ENCODE assay signal across 12 mouse cellular contexts in the genomic region with DNA sequence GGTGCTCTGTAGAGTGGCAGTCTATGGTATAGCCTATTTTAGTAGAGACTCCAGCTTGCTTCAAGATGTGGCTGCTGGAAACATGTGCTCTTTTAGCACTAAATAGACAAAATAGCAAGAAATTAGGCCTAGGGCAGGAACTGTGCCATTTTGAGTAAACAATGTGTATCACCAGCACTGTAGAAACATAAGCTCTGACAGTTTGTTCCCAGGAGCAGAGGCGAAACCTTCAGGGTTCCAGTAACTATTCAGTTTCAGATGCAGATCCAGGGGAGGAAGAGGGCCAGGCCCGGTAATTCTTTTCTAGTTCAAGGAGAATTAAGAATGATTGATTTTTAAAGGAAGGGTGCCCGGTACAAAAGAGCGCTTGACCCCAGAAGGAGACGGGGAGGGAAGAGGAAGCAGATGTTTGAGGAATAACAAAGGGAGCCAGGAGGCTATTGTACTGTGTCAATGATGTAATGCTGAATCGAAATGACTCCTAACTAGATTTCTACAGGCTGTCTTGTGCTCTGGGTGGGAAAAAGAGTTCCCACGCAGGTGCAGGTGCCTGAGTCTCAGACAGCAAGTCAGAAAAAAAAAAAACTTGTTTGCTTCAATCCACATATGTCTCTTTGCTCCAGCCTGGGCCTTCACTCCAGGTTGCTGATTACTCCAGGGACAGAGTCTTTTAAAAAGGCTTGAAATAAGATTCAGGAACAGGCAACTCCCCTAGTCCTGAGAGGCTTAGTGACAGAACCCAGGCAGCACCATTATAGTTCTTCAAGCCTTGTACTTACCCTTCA. TPM values are rescaled to one million over a fixed set of nuclear protein-coding genes. Genes with fewer than 3 reads are reported as not detected.
A peak's percentile ranks its signal among the peaks of the same experiment; 100 is the strongest.
DNase-seq lines count a peak whose midpoint lies in the region; ATAC-seq and TF ChIP-seq lines count a peak whose summit lies in the region.
"Had no signal": no experiment of that assay in that cellular context is flagged by ENCODE, and none has a peak within 500 bp of the region (broad histone marks: within the 10 kb centered on the region; RNA-seq: fewer than 3 reads in every experiment).

No protein-coding gene starts in this region.

- peak; percentile 19 for DNase-seq in thymus, postnatal 25 days
- no peak for DNase-seq in thymus, postnatal 10 days (ENCODE audit: low spot score in 2 of 2)
- DNase-seq in kidney, postnatal 36 days, result peak; percentile 2 to 42
- DNase-seq in cerebellum, postnatal 14 days, result no peak
- no peak for DNase-seq in layer of hippocampus, adult 2 months (ENCODE audit: low spot score in 2 of 2)
- DNase-seq in urinary bladder, postnatal 36 days (ENCODE audit: low spot score in 2 of 2), result no peak
- DNase-seq: cerebellum, adult 18-20 months; gastrocnemius, postnatal 14 days had no signal

- 16% methylated on average over 7 of the region's 7 CpGs for WGBS in forebrain, embryonic 13.5 days

- H3K4me3 ChIP-seq in forebrain, embryonic 13.5 days, result no peak overlapping the region
- H3K4me3 ChIP-seq in layer of hippocampus, adult 2 months, result no peak overlapping the region
- H3K4me3 ChIP-seq: myocyte had no signal

- no peaks in the 10 kb centered on the region for H3K36me3 ChIP-seq in forebrain, embryonic 13.5 days (ENCODE audit: poor library complexity, severe bottlenecking)

- no peak overlapping the region for H3K9ac ChIP-seq in forebrain, embryonic 13.5 days

- no peak overlapping the region; the same call in 1 of the 2 replicates for H3K27ac ChIP-seq in forebrain, embryonic 13.5 days
- no peak overlapping the region for H3K27ac ChIP-seq in layer of hippocampus, adult 2 months

- peak; percentile 77; the same call in 1 of the 2 replicates for ATAC-seq in forebrain, embryonic 13.5 days
- ATAC-seq: Patski had no signal

- H3K4me2 ChIP-seq in forebrain, embryonic 13.5 days, result no peak overlapping the region

- H3K4me1 ChIP-seq in forebrain, embryonic 13.5 days, result no peaks in the 10 kb centered on the region

- TF ChIP-seq CTCF in layer of hippocampus, adult 2 months (conservative IDR thresholded peaks at IDR 0.05), result no peak

- no peaks in the 10 kb centered on the region for H3K27me3 ChIP-seq in forebrain, embryonic 13.5 days

- no peaks in the 10 kb centered on the region for H3K9me3 ChIP-seq in forebrain, embryonic 13.5 days (replicated peaks)

RNA-seq across cellular contexts. Expression of a gene that starts 57.4 kb away (rescaled TPM):
- not detected in 2 replicates for polyA plus RNA-seq in forebrain, embryonic 13.5 days (2015; fragmentation: Nextera tagmentation; extraction: Ambion mirVana)
- 1 to 10 TPM in 1 of 2 experiments, under 1 TPM in 1; 0.26 to 1.0 TPM for total RNA-seq in layer of hippocampus, adult 2 months (2021)
- total RNA-seq: gastrocnemius, postnatal 14 days had no signal
- polyA plus RNA-seq: limb, embryonic 11.5 days; myocyte; Patski had no signal

Comparison
In these comparisons a context has a peak if more than half of its experiments do, and no peak if none do; other contexts are left out.
1. DNase-seq: peak in thymus, postnatal 25 days (single experiment) and kidney, postnatal 36 days (2 of 2); none in thymus, postnatal 10 days (0 of 2), cerebellum, postnatal 14 days (0 of 2), layer of hippocampus, adult 2 months (0 of 2) and urinary bladder, postnatal 36 days (0 of 2).